Mouse (Mus musculus): ENCODE measurements around the gene Rasa1. TPM values are rescaled to one million over a fixed set of nuclear protein-coding genes. Genes with fewer than 3 reads are reported as not detected.
A peak's percentile ranks its signal among the peaks of the same experiment; 100 is the strongest.

The Rasa1 gene
- polyA plus RNA-seq, 1 experiment from 2014 or later = 29.6 TPM

DNA sequence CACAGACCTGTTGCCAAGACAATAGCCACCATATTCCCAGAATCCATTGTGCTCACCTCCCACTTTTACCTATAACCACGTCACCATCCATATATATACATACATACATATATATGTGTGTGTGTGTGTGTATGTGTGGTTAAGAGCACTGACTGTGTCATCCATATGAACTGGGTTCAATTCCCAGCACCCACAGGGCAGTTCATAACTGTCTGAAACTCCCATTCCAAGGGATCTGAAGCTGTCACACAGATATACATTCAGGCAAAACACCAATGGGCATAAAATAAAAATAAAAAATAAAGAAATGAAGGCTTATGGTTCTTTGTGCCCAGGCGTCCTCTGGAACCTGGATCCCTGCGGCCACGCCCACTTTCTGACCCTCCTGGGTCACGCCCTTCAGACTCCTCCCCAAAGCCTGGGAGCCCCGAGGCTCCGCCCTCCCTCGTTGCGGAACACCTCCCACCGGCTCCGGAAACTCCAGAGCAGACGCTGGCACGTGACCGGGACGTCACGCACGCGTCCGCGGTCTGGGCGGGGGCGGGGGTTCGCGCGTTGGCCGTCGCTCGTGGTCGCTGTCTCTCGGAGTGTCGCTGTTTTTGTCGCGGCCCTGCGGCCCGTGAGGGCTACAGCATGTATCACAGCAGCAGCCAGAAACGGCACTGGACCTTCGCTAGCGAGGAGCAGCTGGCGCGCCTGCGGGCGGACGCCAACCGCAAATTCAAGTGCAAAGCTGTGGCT is 99.9 kb downstream of the Rasa1 start, which contains the start of gene Ccnh:
TSS of gene Ccnh (plus strand) at position 506 of the 741 bp plus-strand sequence.
- Histone ChIP-seq H3K36me3 (ENCODE audit: control insufficient read depth, insufficient read depth) (peaks cover 4% of the 10 kb centered on the region; the same call in 1 of the 2 replicates), H3K27ac (ENCODE audit: low read depth, low read length) (peak within 1 kb of the TSS; percentile 71), H3K4me1 (replicated peaks; ENCODE audit: control insufficient read depth, insufficient read depth, low read length) (no peaks in the 10 kb centered on the region), H3K4me3 (ENCODE audit: low read depth, low read length) (peak within 1 kb of the TSS; percentile 93), H3K9me3 (ENCODE audit: control insufficient read depth) (no peaks in the 10 kb centered on the region), H3K27me3 (replicated peaks; ENCODE audit: control insufficient read depth, insufficient read depth, low read length) (no peaks in the 10 kb centered on the region), H3K4me2 (replicated peaks; ENCODE audit: low read depth) (peak within 1 kb of the TSS; percentile 95), H3K9ac (ENCODE audit: low read depth, low read length) (peak within 1 kb of the TSS; percentile 81)
- WGBS = under 1% methylated on average over 44 of the region's 44 CpGs
- peak; percentile 99 for ATAC-seq
- no peak for TF ChIP-seq CTCF (IDR thresholded peaks at IDR 0.05; ENCODE audit: low read depth)

Other genes starting within 250 kb of the Rasa1 start
- gene Ccnh, start 99.7 kb downstream of the Rasa1 start, polyA plus RNA-seq (2015; fragmentation: Nextera tagmentation; extraction: Ambion mirVana) = 46.2 and 50.8 TPM in 2 replicates

Data from intestine, postnatal 0 days (tissue).